Mouse (Mus musculus) thymus, postnatal 10 days (tissue): ENCODE data around the gene Spns3.

Source experiments
- DNase-seq, 2 experiments: peaks; one replicate each; pipeline ENCODE4 v3.0.0; 2021; ENCODE audit warnings: low spot score in 2 of 2

Gene Spns3

DNA sequence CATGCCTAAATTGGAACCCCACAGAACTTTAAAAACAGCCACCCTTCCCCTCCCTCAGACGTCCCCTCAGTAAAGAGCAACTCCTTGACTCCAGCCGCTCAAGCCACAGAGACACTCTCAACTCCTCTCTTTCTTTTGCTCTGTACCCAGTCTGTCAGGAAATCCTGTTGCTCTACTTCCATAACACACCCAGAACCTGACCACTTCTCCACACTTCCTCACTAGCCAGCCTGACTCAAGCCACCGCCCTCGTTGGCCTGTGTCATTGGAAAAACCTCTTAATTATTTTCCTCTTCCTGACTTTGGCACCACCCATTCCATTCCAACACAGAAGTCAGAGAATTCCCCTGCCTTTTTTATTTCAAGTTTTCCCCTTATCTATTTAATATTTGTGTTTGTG, 31.1 kb downstream of the Spns3 start:
- DNase-seq, result no peak

DNA sequence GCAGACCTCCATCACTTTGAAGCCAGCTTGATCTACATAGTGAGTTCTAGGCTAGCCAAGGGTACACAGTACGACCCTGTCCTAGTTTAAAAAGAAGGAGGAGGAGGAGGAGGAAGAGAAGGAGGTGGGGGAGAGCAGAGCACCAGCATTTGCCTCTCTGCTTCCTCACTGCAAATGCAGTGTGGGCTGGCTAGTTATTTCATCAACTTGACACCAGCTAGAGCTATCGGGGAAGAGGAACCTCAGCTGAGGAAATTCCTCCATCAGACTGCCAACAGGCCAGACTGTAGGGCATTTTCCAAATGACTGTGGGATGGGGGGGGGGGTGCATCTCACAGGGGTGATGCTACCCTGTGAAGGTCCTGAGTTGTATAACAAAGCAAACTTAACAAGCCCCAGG, 31.9 kb downstream of the Spns3 start:
- no peak for DNase-seq

DNA sequence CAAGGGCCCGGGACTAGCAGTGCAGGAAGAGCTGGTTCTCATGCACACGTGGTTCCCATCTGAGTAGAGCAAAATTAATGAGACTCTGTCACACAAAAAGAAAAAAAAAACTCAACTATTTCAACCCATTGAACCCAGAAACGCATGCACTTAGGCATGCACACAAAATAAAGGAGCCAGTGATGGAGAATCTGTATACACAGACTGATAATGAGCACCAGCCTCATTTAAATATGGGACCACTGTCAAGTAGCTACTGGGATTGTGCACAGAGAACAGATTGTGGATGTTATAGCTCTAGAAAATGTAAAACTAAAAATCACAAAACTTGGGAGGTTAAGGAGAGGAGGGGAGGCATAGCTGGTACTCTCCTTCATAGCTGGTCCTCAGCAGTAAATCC, 35.3 kb downstream of the Spns3 start:
- DNase-seq, result no peak

DNA sequence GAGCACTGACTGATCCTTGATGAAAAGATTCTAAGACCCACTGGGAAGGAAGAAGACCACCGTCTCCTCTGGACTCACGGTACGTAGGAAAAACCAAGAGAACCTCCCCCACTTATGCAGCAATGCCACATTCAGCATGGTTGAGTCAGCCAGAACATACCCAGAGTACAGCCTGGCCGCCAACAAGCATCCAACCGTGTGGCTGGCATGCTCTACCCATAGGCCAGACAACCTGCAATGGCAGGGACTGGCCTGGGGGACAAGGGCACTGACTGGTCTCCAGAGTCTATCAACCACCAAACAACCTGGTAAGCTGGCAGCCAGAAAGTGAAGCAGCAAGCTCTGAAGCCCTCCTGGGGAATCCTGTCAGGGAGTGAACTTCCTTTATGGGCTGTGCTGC, 41.7 kb downstream of the Spns3 start:
- DNase-seq, result no peak

DNA sequence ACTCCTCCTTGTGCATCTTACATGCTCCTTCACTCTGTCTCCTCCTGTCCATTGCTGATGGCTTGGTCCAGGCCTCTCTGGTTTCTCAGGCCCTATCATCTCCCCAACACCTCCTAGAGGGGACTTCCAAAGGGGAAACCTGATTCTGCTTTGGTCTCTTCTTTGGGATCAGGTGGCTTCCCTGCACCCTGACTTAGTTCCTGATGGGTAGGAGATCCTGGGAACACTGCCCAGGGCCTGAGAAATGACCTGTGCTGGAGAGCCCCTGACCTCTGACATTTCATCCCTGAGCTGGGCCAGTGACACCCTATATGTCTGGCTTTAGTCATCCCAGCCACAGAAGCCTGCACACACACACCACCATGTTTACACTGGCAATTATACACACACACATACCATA, 42.7 kb downstream of the Spns3 start:
- no peak for DNase-seq

DNA sequence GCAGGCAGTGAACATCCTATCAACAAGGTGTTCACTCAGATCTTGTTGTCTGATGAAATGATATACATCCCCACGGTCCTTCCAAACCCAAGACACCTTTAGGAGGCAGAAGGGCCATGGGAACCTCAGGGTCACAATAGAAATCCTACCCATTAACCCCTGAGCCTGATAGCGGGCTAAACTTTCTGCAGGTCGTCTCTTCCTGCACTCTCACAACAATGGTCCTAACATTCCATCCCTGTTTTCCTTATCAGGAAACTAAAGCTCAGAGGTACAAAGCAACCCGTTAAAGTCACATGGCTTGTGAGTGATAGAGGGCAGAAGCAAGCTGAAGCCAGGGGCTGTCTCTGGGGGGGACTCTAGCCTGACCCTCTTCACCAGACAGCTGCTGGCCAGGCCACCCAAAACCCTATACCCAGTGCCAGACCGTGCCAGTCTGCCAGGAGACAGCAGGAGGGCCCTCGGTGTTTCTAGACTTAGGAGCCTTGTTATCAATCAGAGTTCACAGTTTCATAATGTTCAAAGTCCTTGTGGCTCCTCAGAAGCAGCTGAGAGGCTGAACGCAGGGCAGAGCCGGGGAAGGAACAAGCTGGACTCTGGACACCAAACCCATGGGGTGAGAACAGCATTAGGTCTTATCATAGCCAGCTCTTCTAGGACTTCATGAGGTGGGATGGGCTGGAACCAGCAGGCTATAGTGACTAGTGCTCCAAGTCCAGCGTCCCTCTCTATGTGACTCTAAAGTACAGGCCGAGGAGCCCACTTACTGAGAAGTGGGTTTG, 46.1 kb downstream of the Spns3 start:
- no peak for DNase-seq

DNA sequence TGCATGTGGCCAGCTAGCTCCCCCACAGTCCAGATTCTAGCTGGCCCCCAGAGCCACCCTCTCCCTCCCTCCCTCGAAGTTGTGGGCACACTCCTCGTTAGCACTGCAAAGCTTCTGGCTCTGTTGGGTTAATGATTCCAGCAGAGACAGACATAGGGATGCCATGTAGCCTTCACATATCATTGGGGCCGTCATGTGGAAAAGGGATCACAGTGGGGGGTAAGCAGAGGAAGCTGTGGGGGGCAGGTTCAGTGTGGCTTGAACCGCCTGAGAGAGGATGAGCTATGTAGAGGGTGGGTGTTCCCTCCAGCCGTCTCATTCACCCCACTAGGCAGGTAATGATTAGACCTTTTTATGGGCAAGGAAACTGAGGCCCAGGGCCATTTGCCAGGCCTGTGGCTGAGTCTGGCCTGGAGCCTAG, 46.8 kb downstream of the Spns3 start:
- DNase-seq, result no peak

DNA sequence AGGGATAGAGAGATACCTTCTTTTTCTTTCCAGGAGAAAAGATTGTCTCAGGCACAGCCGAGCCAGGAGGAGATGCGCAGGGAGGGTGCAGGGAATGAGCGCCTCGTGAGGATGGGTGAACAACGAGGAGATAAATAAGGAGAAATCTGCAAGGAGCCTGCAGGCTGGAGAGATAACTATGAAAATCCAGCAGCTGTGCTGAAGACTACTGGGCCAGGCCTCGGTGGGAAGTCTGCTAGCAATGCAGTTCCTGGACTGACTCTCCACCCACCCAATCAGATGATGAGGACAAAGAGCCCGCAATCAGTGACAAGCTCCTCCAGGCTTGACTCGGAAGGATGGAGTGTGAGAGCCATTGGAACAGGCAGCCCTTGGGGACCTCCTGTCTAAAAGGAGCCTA, 48.1 kb downstream of the Spns3 start:
- no peak for DNase-seq

DNA sequence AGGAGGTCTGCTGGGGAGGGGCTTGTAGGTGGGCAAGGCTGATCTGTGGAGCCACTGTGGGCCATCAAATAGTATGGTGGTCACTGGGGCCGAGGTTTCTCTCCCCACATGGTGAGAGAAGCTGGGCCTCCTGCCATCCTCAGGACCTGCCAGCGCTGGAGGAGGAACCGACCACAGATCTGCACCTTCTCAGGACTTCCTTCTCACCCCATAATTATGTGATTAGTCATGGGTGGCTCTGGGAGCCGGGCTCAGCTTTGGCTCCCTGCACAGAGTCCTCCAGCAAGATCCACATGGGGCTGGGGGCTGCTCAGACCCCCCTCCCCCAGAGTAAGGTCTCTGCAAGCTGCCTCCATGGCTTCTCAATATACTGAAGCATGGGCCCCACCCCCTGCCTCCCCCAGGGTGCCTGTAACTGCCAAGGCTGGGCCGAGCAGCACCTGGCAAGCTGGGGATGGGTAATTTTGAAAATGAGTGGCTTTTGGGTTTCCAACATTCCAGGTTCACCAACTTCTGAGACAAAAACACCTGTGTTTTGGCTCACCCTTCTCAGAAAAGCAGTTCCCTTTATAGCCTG, 48.8 kb downstream of the Spns3 start:
- DNase-seq, result no peak

DNA sequence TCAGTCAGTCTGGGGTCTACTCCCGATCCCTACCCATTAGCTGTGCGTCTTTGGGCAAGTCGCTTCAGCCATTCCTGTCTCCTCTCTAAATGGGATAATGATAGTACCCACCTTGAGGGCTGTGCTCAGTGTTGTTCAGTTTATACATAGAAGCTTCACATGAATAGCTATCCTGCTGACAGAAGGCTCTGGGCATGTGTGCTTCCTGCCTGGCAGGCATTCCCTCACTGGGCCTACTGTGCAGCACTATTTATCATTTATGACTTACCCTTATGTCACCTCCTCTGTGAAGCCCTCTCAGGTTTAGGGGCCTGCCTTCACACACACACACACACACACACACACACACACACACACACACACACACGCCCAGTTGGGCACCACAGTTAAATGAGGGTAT, 50.2 kb downstream of the Spns3 start:
- no peak for DNase-seq

DNA sequence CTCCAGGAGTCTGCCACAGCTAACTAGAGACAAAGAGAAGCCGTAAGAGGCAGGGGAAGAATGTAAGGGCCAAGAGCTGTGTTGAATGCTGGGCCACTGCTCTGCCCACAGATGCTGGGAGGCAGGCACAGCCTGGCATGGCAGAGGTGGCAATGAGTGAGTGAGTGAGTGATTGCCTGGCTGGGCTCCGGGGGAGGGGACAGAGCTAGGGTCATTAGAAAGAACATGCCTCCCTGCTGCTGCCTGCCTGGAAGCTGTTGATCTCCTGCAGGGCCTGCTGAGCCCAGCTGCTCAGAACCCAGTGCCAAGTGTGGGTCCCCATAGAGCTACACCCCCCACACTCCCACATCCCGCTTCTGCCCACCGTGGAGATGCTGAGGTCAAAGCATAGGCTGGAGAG, 52.9 kb downstream of the Spns3 start:
- no peak for DNase-seq

DNA sequence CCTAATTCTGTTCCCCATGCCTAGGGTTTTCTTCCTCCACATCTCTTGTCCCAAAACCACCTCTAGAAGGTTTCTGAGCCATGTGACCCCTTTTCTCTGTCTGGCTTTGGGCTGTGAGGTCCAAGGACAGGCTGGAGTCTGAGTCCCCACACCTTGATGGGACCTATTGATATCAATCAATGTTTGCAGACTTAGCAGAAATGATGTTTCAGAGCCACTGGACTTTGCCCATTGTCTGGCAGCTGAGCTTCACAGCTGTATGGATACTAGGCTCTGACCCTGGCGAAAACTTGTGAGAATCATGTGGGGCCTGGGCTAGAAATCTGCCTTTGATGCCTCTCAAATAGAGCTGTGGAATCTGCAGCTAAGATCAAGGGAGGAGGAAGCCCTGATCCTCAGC, 53.5 kb downstream of the Spns3 start:
- no peak for DNase-seq

DNA sequence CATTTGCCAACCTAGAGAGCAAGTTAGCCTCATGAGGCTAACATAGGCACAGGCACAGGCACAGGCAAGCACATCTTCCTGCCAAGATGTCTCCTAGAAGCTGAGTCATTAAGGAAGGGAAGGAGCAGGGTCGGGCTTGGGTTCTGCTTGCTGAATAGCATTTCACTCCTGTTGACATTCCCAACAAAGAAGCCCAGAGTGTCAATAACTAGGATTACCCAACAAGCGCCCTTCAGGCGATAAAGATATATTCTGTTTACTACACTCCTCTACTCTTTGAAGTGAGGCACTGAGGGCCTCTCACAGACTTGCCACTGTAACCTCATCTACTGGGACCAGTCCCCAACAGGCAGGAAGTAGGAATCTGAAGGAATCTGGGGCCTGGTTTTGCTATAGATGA, 54.2 kb downstream of the Spns3 start:
- DNase-seq, result no peak

DNA sequence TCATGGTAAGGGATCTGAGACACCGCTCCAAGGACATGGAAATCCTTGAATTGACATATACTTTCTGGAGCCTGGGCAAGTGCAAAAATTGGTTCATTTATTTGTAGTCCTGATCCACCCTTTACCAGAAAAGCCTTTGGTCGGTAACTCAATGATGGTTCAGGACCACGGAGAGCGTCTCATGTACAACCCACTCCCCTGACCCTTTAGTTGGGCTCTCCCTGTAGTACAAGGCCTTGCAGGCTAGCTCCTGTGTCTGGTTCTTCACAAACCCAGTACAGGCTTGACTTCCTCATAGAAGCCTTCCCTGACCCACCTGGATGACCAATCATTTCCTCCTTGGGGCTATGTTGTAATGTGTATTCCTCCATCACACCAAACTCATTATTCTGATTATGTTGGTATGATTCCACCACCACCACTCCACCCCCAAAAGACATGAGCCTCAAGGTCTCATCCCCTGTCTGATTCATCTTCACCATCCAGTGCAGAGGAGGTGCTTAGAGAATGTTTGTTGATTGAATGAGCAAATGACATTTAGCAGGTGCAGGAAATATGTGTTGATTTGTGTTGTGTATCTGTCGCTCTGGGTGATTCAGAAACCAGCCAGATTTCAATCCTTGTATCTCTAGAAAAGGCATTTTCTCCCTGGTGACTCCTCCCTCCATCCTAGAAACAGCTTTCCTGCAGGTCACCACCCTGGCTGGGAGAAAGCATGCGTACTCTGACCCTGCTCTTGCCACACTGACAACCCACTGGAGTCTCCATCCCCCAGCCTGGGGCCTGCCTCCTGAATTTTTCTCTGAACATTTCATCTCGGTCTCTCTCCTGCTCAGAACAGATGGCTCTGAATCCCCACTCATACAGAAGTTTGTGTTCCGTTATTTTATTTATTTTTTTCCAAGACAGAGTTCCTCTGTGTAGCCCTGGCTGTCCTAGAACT, 56.0 kb downstream of the Spns3 start:
- no peak for DNase-seq

DNA sequence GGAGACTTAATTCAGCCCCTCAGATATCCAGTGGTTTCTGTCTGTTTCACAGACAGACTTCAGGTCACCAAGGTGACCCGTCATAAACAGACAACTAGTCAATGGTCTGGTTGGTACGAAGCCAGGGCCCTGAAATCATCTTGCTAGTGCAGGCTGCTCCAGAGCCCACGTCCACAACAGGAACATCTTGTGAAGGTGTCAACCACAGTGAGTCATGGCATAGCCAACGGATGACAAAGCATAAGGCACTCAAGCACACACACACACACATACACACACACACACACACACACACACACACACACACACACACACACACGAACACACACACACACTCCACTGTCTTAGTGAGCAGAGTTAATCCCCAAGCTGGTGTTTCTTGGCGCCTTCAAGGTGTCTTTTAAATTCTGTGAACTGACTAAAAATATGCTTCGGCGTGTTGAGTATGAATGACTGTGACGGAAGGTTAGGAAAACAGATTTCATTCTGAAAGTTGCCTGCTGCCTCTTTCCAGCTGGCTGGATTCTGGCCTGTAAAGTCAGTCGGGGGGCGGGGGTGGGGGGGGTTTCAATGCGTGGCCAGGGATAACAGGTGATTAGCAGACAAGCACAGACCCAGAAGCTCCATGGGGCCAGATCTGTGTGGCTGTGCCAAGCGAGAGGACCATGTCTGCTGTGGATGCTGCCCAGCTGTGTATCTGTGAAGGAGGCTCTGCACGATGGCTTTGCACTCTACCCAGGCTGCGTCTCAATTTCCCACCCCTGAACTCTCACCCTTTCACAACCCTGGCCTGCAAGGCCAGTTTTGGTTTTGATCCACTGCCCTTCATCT, 59.0 kb downstream of the Spns3 start:
- no peak for DNase-seq

DNA sequence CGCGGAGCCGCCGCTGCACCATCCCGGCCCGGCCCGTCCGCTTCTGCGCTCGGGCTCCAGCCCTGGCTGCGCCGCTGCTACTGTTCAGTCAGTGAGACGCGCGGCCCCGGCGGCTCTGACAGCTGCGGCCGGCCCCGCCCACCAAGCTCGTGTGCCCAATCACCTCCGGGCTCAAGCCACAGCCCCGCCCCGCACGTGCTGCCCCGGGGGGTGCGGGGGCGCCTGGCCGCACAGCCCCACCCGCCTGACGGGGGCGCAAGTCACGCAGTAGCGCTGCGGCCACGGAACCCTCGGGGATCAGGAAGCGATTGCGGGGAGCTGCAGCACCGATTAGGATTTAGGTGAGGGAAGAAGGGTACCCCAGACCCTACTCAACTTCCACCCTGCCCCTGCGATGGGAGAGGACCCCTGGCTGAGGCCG, 60.4 kb downstream of the Spns3 start, which contains the start of gene Spns2:
TSS of gene Spns2 (minus strand) at position 24 of the 421 bp plus-strand sequence.
- DNase-seq, result peak; percentile 75 to 84

DNA sequence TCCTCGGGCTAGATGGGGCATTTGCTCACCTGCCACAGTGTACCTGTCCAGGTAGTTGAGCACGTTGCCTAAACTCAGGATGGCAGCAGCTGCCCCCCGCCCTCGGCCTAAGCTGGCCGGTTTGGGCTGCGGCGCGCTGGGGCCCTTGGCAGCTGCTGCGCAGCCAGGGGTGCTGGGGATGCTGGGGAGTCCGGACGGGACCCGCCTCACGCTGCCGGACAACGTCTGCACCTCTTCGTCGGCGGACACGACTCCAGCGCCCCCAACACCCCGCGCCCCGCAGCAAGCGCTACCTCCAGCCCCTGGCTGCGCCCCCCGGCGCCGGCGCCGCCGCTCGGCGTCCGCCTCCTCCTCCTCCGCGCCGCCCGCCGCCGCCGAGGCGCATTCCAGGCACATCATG, 60.9 kb downstream of the Spns3 start:
- no peak for DNase-seq

DNA sequence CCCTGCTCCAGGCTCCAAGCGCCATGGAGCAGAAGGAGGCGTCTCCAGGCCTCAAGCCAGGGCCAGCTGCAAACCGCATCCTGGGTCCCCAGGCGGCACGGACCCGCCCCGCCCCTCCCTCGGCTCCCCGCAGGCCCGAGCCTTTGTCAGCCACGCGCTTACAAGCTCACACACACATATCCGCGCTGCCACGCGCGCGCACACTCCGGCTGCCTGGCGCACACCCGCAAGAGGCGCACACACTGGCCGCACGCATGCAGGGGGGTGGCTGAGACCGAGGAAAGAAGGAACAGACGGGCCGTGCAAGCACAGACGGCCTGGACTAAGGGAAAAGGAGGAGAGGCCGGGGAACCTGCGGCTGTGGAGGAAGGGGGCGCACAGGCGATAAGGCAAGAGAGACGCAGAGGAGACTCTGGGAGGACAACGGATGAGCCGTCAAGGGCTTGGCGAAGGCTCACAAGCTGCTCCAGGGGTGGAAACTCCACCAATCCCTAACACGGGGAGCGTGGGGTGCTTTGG, 61.5 kb downstream of the Spns3 start:
- DNase-seq, result no peak

DNA sequence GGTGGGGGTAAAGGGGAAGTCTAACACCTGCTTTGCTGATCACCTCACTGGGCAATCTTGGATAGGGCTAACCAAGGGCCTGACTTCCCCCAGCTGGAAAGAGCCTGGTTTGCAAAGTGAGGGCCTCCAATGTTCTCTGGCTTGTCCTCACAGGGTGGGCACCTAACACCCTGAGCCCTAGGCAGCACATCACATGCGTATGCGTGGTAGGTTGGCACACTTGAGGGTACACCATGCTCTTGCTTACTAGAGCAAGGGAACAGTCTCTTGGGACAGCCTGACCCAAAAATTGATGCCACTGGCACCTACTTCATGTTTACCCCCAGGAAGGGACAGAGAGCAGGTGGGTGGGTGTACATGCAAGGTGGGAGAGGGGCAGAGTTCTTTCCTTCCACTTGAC, 62.6 kb downstream of the Spns3 start:
- no peak for DNase-seq

DNA sequence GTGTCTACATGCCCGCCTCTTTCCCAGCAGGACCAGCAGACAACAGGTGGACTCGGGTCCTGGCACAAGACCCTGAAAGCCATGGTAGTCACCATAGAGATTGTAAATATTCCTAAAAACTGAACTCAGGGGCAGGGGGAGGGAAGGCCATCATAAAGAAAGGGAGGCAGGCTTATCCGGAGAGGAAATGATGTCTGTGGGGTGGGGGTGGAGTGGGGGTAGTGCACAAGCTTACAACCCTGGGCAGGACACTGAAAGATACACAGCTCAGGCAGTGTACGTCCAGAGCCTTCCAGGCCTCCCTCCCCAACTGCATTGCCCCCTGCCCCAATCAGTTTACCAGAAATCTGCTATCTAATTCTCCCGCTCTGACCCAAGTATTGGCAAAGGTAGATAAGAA, 63.1 kb downstream of the Spns3 start:
- no peak for DNase-seq

DNA sequence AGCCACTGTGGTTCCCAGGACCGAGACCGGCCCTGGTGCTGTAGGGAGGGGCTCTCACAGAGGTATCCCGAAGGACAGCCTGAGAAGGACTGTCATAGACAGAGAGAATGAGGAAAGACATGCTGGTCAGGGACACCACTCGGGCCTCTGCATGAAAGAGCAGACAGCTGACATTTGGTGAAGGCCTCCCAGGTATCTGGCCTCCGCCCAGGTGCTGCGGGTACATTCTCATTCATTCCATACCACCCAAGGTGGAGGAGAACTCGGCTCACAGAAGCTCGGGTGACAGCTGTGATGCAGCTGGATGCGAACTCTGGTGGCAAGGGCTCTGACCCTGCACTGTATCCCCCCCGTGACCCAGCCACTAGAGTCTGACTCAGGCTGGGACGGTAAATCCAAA, 64.3 kb downstream of the Spns3 start:
- DNase-seq, result no peak
